Mouse (Mus musculus): ENCODE data around the gene Adprhl1. TPM values are rescaled to one million over a fixed set of nuclear protein-coding genes. Genes with fewer than 3 reads are reported as not detected.
A peak's percentile ranks its signal among the peaks of the same experiment; 100 is the strongest.

Adprhl1 gene
- total and polyA plus RNA-seq, 3 experiments = not detected

GRCm38 (mm10) chr8:13208627-13209355 lies 45.2 kb downstream of the Adprhl1 start:
- no peaks in the 10 kb centered on the region for H3K79me2 ChIP-seq (replicated peaks; ENCODE audit: control insufficient read depth, extremely low read depth, insufficient read depth, poor library complexity, severe bottlenecking)
- peaks cover 78% of the 10 kb centered on the region for H3K27me3 ChIP-seq (replicated peaks)
- H3K4me2 ChIP-seq (ENCODE audit: insufficient read depth, low read depth, poor library complexity, severe bottlenecking) = no peak overlapping the region
- H3K27ac ChIP-seq (ENCODE audit: insufficient read depth, low read depth) = no peak overlapping the region
- no peak overlapping the region for H3K4me3 ChIP-seq (replicated peaks in 1 of 3; ENCODE audit: low read depth in 2 of 3, low read length in 2 of 3, poor library complexity in 1 of 3)
- in situ Hi-C loops (cut with MboI; ENCODE audit: low pct_ligation_motif_present, low pct_unique_long_range_greater_than_20kb, low sequenced_read_pairs) = loop anchor here (25.0 kb wide), 1 partner anchor 221 kb away; no protein-coding TSS in a partner anchor
- dilution Hi-C loops (cut with MboI; ENCODE audit: extremely low pct_ligation_motif_present, extremely low pct_unique_long_range_greater_than_20kb, low sequenced_read_pairs) = no loop called here
- H3K9ac ChIP-seq (ENCODE audit: insufficient read depth, low read depth) = no peak overlapping the region
- no peak for TF ChIP-seq IRF4 (IDR thresholded peaks at IDR 0.05; ENCODE audit: low read depth, low read length)
- TF ChIP-seq RAD21 (IDR thresholded peaks at IDR 0.05; ENCODE audit: low read depth, low read length) = peak; percentile 48
- no peak for TF ChIP-seq CHD2 (IDR thresholded peaks at IDR 0.05; ENCODE audit: low read length)
- no peak for TF ChIP-seq E2F4 (IDR thresholded peaks at IDR 0.05; ENCODE audit: insufficient replicate concordance, low read depth, low read length)
- no peak for TF ChIP-seq POLR2A (IDR thresholded peaks at IDR 0.05; ENCODE audit: low read depth, low read length)
- TF ChIP-seq SIN3A (IDR thresholded peaks at IDR 0.05; ENCODE audit: low read length) = no peak
- TF ChIP-seq USF2 (conservative IDR thresholded peaks at IDR 0.05; ENCODE audit: low read depth, low read length) = no peak
- peak; percentile 32 for TF ChIP-seq SMC3 (IDR thresholded peaks at IDR 0.05; ENCODE audit: low read depth, low read length)
- peak in 1 of 2 experiments; percentile 53; a peak in 2 of 4 replicates for TF ChIP-seq CTCF (conservative IDR thresholded peaks at IDR 0.05 in 1 of 2, IDR thresholded peaks at IDR 0.05 in 1 of 2; ENCODE audit: low read depth in 2 of 2, low read length in 2 of 2)
- no peak for TF ChIP-seq ZMIZ1 (IDR thresholded peaks at IDR 0.05; ENCODE audit: low read depth, low read length)
- TF ChIP-seq ELF1 (IDR thresholded peaks at IDR 0.05; ENCODE audit: low read depth, low read length) = no peak
- no peak for TF ChIP-seq BHLHE40 (IDR thresholded peaks at IDR 0.05; ENCODE audit: low read depth, low read length)
- no peak for TF ChIP-seq JUND (conservative IDR thresholded peaks at IDR 0.05; ENCODE audit: low read depth, low read length)
- TF ChIP-seq MAX (IDR thresholded peaks at IDR 0.05; ENCODE audit: low read length) = no peak
- TF ChIP-seq PAX5 (IDR thresholded peaks at IDR 0.05; ENCODE audit: low read length) = no peak
- TF ChIP-seq TBP (conservative IDR thresholded peaks at IDR 0.05; ENCODE audit: low read depth, low read length) = no peak
- no peak for TF ChIP-seq JUN (IDR thresholded peaks at IDR 0.05; ENCODE audit: insufficient read depth, low read depth, low read length)
- peaks cover 6% of the 10 kb centered on the region for H3K9me3 ChIP-seq (replicated peaks; ENCODE audit: low read length)
- H3K4me1 ChIP-seq (ENCODE audit: control insufficient read depth in 1 of 2, insufficient read depth in 2 of 2) = peaks cover 10 to 25% of the 10 kb centered on the region in 2 experiments
- no peak for DNase-seq (ENCODE audit: extremely low read depth)
- no peaks in the 10 kb centered on the region for H3K36me3 ChIP-seq (replicated peaks in 1 of 2; ENCODE audit: control insufficient read depth in 1 of 2, insufficient read depth in 1 of 2, low read length in 1 of 2)

GRCm38 (mm10) chr8:13206290-13206689 lies 47.7 kb downstream of the Adprhl1 start:
- no peak overlapping the region for H3K9ac ChIP-seq (ENCODE audit: insufficient read depth, low read depth)
- no peak for DNase-seq (ENCODE audit: extremely low read depth)
- dilution Hi-C loops (cut with MboI; ENCODE audit: extremely low pct_ligation_motif_present, extremely low pct_unique_long_range_greater_than_20kb, low sequenced_read_pairs) = no loop called here

More at GRCm38 (mm10) chr8:13206290-13206689, 47.7 kb downstream of the Adprhl1 start:
- Histone ChIP-seq H3K4me3 (replicated peaks in 1 of 3; ENCODE audit: low read depth in 2 of 3, low read length in 2 of 3, poor library complexity in 1 of 3) (no peak overlapping the region), H3K36me3 (replicated peaks in 1 of 2; ENCODE audit: control insufficient read depth in 1 of 2, insufficient read depth in 1 of 2, low read length in 1 of 2) (no peaks in the 10 kb centered on the region), H3K9me3 (replicated peaks; ENCODE audit: low read length) (peaks cover 11% of the 10 kb centered on the region), H3K27ac (ENCODE audit: insufficient read depth, low read depth) (no peak overlapping the region), H3K79me2 (replicated peaks; ENCODE audit: control insufficient read depth, extremely low read depth, insufficient read depth, poor library complexity, severe bottlenecking) (no peaks in the 10 kb centered on the region), H3K4me2 (ENCODE audit: insufficient read depth, low read depth, poor library complexity, severe bottlenecking) (no peak overlapping the region), H3K27me3 (replicated peaks) (peaks cover 88% of the 10 kb centered on the region), H3K4me1 (ENCODE audit: control insufficient read depth in 1 of 2, insufficient read depth in 2 of 2) (peaks cover 2 to 9% of the 10 kb centered on the region in 2 experiments; a peak in 2 of 4 replicates)
- TF ChIP-seq MEF2A (IDR thresholded peaks at IDR 0.05; ENCODE audit: borderline replicate concordance, low read depth, low read length) (no peak), TBP (conservative IDR thresholded peaks at IDR 0.05; ENCODE audit: low read depth, low read length) (no peak), MAX (IDR thresholded peaks at IDR 0.05; ENCODE audit: low read length) (no peak), USF2 (conservative IDR thresholded peaks at IDR 0.05; ENCODE audit: low read depth, low read length) (no peak), UBTF (IDR thresholded peaks at IDR 0.05; ENCODE audit: low read depth, low read length) (no peak), CHD2 (IDR thresholded peaks at IDR 0.05; ENCODE audit: low read length) (no peak), JUND (conservative IDR thresholded peaks at IDR 0.05; ENCODE audit: low read depth, low read length) (no peak), BHLHE40 (IDR thresholded peaks at IDR 0.05; ENCODE audit: low read depth, low read length) (no peak), MXI1 (IDR thresholded peaks at IDR 0.05; ENCODE audit: low read depth, low read length) (no peak), NRF1 (IDR thresholded peaks at IDR 0.05; ENCODE audit: low read depth, low read length) (no peak), TCF12 (IDR thresholded peaks at IDR 0.05; ENCODE audit: low read depth, low read length) (no peak), CTCF (conservative IDR thresholded peaks at IDR 0.05 in 1 of 2, IDR thresholded peaks at IDR 0.05 in 1 of 2; ENCODE audit: low read depth in 2 of 2, low read length in 2 of 2) (no peak), USF1 (IDR thresholded peaks at IDR 0.05; ENCODE audit: low read depth, low read length) (no peak), POLR2A (IDR thresholded peaks at IDR 0.05; ENCODE audit: low read depth, low read length) (no peak)
- in situ Hi-C loops (cut with MboI; ENCODE audit: low pct_ligation_motif_present, low pct_unique_long_range_greater_than_20kb, low sequenced_read_pairs) = loop anchor here (25.0 kb wide), 1 partner anchor 219 kb away; no protein-coding TSS in a partner anchor

Data from CH12.LX (cell line).